Mouse (Mus musculus): ENCODE results near the gene R3hdm2. TPM values are rescaled to one million over a fixed set of nuclear protein-coding genes. Genes with fewer than 3 reads are reported as not detected.
A peak's percentile ranks its signal among the peaks of the same experiment; 100 is the strongest.

The R3hdm2 gene
- polyA plus RNA-seq, 1 experiment from 2014 or later = 33.8 TPM

DNA sequence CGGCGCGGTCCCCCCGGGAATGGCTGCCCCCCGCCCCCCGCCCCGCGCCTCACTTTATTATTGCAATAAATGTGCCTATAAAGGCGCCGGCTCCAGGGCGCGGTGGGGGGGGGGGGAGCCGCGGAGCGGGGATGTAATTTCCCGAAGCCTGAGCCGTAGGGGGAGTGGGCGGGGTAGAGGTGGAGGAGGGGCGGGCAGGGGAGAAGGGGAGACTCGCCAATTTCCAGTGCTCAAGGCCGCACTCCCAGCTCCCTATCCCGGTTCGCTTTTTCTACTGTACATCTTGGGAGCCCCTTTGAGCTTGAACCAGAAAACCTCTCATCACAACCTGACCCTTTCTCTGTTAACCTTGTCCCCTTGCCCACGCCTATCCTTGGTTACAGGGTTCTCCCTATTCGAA is 150.8 kb downstream of the R3hdm2 start:
- no peak for DNase-seq
- H3K9ac ChIP-seq = no peak overlapping the region
- H3K4me2 ChIP-seq = peak overlapping the region; percentile 32; the same call in 1 of the 2 replicates
- ATAC-seq (ENCODE audit: insufficient read depth) = no peak
- no peak overlapping the region for H3K27ac ChIP-seq (ENCODE audit: low read depth)
- WGBS = 0% methylated on average over 20 of the region's 25 CpGs
- TF ChIP-seq CTCF (IDR thresholded peaks at IDR 0.05; ENCODE audit: low read depth) = no peak
- peaks cover 100% of the 10 kb centered on the region for H3K27me3 ChIP-seq (ENCODE audit: insufficient read depth, low read length)
- H3K9me3 ChIP-seq (ENCODE audit: low read depth, low read length) = no peaks in the 10 kb centered on the region
- H3K36me3 ChIP-seq (ENCODE audit: insufficient read depth) = no peaks in the 10 kb centered on the region
- H3K4me3 ChIP-seq (ENCODE audit: low read depth, low read length) = peak overlapping the region; percentile 7; the same call in 1 of the 2 replicates
- H3K4me1 ChIP-seq (ENCODE audit: insufficient read depth) = peaks cover 4% of the 10 kb centered on the region; the same call in 1 of the 2 replicates

DNA sequence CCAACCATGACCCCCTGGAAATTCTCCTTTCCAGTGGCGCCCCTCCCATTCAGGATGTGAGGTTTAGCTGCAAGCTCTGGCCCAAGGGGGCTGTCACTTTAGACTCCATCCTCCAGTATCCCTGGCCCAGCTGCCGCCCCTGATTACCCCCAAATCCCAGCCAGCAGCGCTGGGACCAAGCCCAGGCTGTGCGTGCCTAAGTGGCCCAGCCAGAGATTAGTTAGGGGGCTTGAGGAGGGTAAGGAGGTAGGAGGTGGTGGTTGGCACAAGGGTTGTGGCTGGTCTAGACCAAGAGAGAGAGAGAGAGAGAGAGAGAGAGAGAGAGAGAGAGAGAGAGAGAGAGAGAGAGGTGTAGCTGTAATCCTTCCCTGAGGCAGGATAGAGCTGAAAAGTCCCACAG is 151.4 kb downstream of the R3hdm2 start:
- H3K4me3 ChIP-seq (ENCODE audit: low read depth, low read length) = no peak overlapping the region
- H3K9ac ChIP-seq = no peak overlapping the region
- H3K4me1 ChIP-seq (ENCODE audit: insufficient read depth) = no peaks in the 10 kb centered on the region
- H3K27me3 ChIP-seq (ENCODE audit: insufficient read depth, low read length) = peaks cover 100% of the 10 kb centered on the region
- ATAC-seq (ENCODE audit: insufficient read depth) (no peak), DNase-seq (no peak)
- no peaks in the 10 kb centered on the region for H3K36me3 ChIP-seq (ENCODE audit: insufficient read depth)
- no peaks in the 10 kb centered on the region for H3K9me3 ChIP-seq (ENCODE audit: low read depth, low read length)
- WGBS = 1% methylated on average over 4 of the region's 4 CpGs
- no peak for TF ChIP-seq CTCF (IDR thresholded peaks at IDR 0.05; ENCODE audit: low read depth)
- H3K27ac ChIP-seq (ENCODE audit: low read depth) = no peak overlapping the region
- H3K4me2 ChIP-seq = no peak overlapping the region

- Histone ChIP-seq H3K36me3 (ENCODE audit: insufficient read depth) (peaks cover 10% of the 10 kb centered on the region), H3K9ac (peak within 1 kb of the TSS; percentile 38; the same call in 1 of the 2 replicates), H3K4me2 (peak within 1 kb of the TSS; percentile 74), H3K27me3 (ENCODE audit: insufficient read depth, low read length) (peaks cover 78% of the 10 kb centered on the region), H3K4me1 (ENCODE audit: insufficient read depth) (no peaks in the 10 kb centered on the region), H3K9me3 (ENCODE audit: low read depth, low read length) (no peaks in the 10 kb centered on the region), H3K4me3 (ENCODE audit: low read depth, low read length) (peak within 1 kb of the TSS; percentile 43), H3K27ac (ENCODE audit: low read depth) (no peak within 1 kb of the TSS)
- DNase-seq (no peak), ATAC-seq (ENCODE audit: insufficient read depth) (peak; percentile 21; the same call in 1 of the 2 replicates)
- no peak for TF ChIP-seq CTCF (IDR thresholded peaks at IDR 0.05; ENCODE audit: low read depth)
- under 1% methylated on average over 76 of the region's 78 CpGs for WGBS
Measured at GRCm38 (mm10) chr10:127534036-127534928, 154.2 kb downstream of the R3hdm2 start, which contains the start of gene Nxph4. Nxph4 (minus strand) TSS chr10:127534559.

DNA sequence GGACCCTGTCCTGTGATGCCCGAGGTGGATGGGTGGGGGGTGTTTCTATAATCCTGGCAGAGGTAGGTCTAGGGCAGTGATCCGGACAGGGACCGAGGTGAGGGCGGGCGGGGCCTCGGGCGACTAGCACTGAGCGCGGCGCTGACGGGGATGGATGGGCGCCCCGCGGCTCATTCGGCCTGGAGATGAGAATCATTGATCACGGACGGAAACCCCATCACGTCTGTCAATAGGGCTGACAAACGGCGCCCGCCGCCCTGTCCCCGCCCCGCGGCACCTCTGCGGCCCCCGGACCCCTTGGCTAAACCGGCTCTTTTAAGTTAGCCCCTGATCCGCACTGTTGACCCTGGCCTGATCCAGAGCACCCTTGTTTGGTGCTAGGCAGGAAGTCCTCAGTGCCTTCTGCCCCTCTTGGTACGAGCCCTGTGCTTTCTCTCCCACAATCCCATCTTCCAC is 154.8 kb downstream of the R3hdm2 start:
- no peak for DNase-seq
- Histone ChIP-seq H3K9me3 (ENCODE audit: low read depth, low read length) (no peaks in the 10 kb centered on the region), H3K27me3 (ENCODE audit: insufficient read depth, low read length) (peaks cover 71% of the 10 kb centered on the region), H3K4me2 (peak overlapping the region; percentile 74), H3K27ac (ENCODE audit: low read depth) (no peak overlapping the region), H3K4me1 (ENCODE audit: insufficient read depth) (no peaks in the 10 kb centered on the region), H3K36me3 (ENCODE audit: insufficient read depth) (peaks cover 17% of the 10 kb centered on the region), H3K4me3 (ENCODE audit: low read depth, low read length) (peak overlapping the region; percentile 43; the same call in 1 of the 2 replicates), H3K9ac (no peak overlapping the region)
- ATAC-seq (ENCODE audit: insufficient read depth) = no peak
- WGBS = 2% methylated on average over 30 of the region's 30 CpGs
- TF ChIP-seq CTCF (IDR thresholded peaks at IDR 0.05; ENCODE audit: low read depth) = no peak

- H3K4me1 ChIP-seq (ENCODE audit: insufficient read depth) = no peaks in the 10 kb centered on the region
- H3K27ac ChIP-seq (ENCODE audit: low read depth) = no peak overlapping the region
- H3K9me3 ChIP-seq (ENCODE audit: low read depth, low read length) = no peaks in the 10 kb centered on the region
- H3K27me3 ChIP-seq (ENCODE audit: insufficient read depth, low read length) = peaks cover 53% of the 10 kb centered on the region
- H3K4me2 ChIP-seq = no peak overlapping the region
- WGBS = 13% methylated on average over 8 of the region's 8 CpGs
- DNase-seq (peak; percentile 77), ATAC-seq (ENCODE audit: insufficient read depth) (no peak)
- peak; percentile 61 for TF ChIP-seq CTCF (IDR thresholded peaks at IDR 0.05; ENCODE audit: low read depth)
- H3K9ac ChIP-seq = no peak overlapping the region
- H3K36me3 ChIP-seq (ENCODE audit: insufficient read depth) = peaks cover 32% of the 10 kb centered on the region
- no peak overlapping the region for H3K4me3 ChIP-seq (ENCODE audit: low read depth, low read length)
Measured at GRCm38 (mm10) chr10:127536586-127537314, 156.6 kb downstream of the R3hdm2 start.

GRCm38 (mm10) chr10:127537854-127538583 is 157.9 kb downstream of the R3hdm2 start:
- no peak overlapping the region for H3K4me2 ChIP-seq
- peak; percentile 28; the same call in 1 of the 2 replicates for ATAC-seq (ENCODE audit: insufficient read depth)
- no peak overlapping the region for H3K27ac ChIP-seq (ENCODE audit: low read depth)
- no peak overlapping the region for H3K4me3 ChIP-seq (ENCODE audit: low read depth, low read length)
- peak; percentile 92 for DNase-seq
- H3K9ac ChIP-seq = no peak overlapping the region
- H3K27me3 ChIP-seq (ENCODE audit: insufficient read depth, low read length) = peaks cover 41% of the 10 kb centered on the region
- peaks cover 45% of the 10 kb centered on the region for H3K36me3 ChIP-seq (ENCODE audit: insufficient read depth)
- H3K4me1 ChIP-seq (ENCODE audit: insufficient read depth) = no peaks in the 10 kb centered on the region
- WGBS = 27% methylated on average over 7 of the region's 7 CpGs
- H3K9me3 ChIP-seq (ENCODE audit: low read depth, low read length) = no peaks in the 10 kb centered on the region
- peak; percentile 96 for TF ChIP-seq CTCF (IDR thresholded peaks at IDR 0.05; ENCODE audit: low read depth)
